Mouse (Mus musculus): Measurements from ENCODE around the gene Gm21885. TPM values are rescaled to one million over a fixed set of nuclear protein-coding genes. Genes with fewer than 3 reads are reported as not detected.

The Gm21885 gene
- polyA plus RNA-seq, 1 experiment from 2014 or later: 1.0 TPM

- Histone ChIP-seq H3K9ac (ENCODE audit: low read depth, low read length) (no peak overlapping the region), H3K4me1 (ENCODE audit: control insufficient read depth, insufficient read depth, low read length) (no peaks in the 10 kb centered on the region), H3K9me3 (ENCODE audit: control insufficient read depth, low read length) (no peaks in the 10 kb centered on the region), H3K4me2 (replicated peaks; ENCODE audit: low read depth, low read length) (no peak overlapping the region), H3K4me3 (ENCODE audit: low read length) (no peak overlapping the region), H3K27me3 (ENCODE audit: control insufficient read depth, insufficient read depth, low read length) (no peaks in the 10 kb centered on the region), H3K27ac (ENCODE audit: low read depth, low read length) (no peak overlapping the region), H3K36me3 (ENCODE audit: control insufficient read depth, insufficient read depth, low read length) (peaks cover 94% of the 10 kb centered on the region)
- ATAC-seq (ENCODE audit: low FRiP score, low TSS enrichment): no peak
- WGBS: 78% methylated on average over 9 of the region's 9 CpGs
Observed at GRCm38 (mm10) chr11:94294996-94295845, 13.5 kb downstream of the Gm21885 start.

GRCm38 (mm10) chr11:94312733-94313132 lies 31.1 kb downstream of the Gm21885 start:
- 91% methylated on average over 1 of the region's 1 CpGs for WGBS
- Histone ChIP-seq H3K27me3 (ENCODE audit: control insufficient read depth, insufficient read depth, low read length) (no peaks in the 10 kb centered on the region), H3K27ac (ENCODE audit: low read depth, low read length) (no peak overlapping the region), H3K36me3 (ENCODE audit: control insufficient read depth, insufficient read depth, low read length) (peaks cover 12% of the 10 kb centered on the region; the same call in 1 of the 2 replicates), H3K9me3 (ENCODE audit: control insufficient read depth, low read length) (no peaks in the 10 kb centered on the region), H3K4me3 (ENCODE audit: low read length) (no peak overlapping the region), H3K4me2 (replicated peaks; ENCODE audit: low read depth, low read length) (no peak overlapping the region), H3K9ac (ENCODE audit: low read depth, low read length) (no peak overlapping the region), H3K4me1 (ENCODE audit: control insufficient read depth, insufficient read depth, low read length) (peaks cover 35% of the 10 kb centered on the region)
- ATAC-seq (ENCODE audit: low FRiP score, low TSS enrichment): no peak

- no peak overlapping the region for H3K27ac ChIP-seq (ENCODE audit: low read depth, low read length)
- WGBS: 62% methylated on average over 2 of the region's 2 CpGs
- no peaks in the 10 kb centered on the region for H3K27me3 ChIP-seq (ENCODE audit: control insufficient read depth, insufficient read depth, low read length)
- ATAC-seq (ENCODE audit: low FRiP score, low TSS enrichment): no peak
- peaks cover under 1% of the 10 kb centered on the region; the same call in 1 of the 2 replicates for H3K36me3 ChIP-seq (ENCODE audit: control insufficient read depth, insufficient read depth, low read length)
- peaks cover 36% of the 10 kb centered on the region for H3K4me1 ChIP-seq (ENCODE audit: control insufficient read depth, insufficient read depth, low read length)
- no peak overlapping the region for H3K4me2 ChIP-seq (replicated peaks; ENCODE audit: low read depth, low read length)
- H3K9ac ChIP-seq (ENCODE audit: low read depth, low read length): no peak overlapping the region
- no peaks in the 10 kb centered on the region for H3K9me3 ChIP-seq (ENCODE audit: control insufficient read depth, low read length)
- H3K4me3 ChIP-seq (ENCODE audit: low read length): no peak overlapping the region
Observed at GRCm38 (mm10) chr11:94314098-94314652, 32.5 kb downstream of the Gm21885 start.

- Histone ChIP-seq H3K9me3 (ENCODE audit: control insufficient read depth, low read length) (no peaks in the 10 kb centered on the region), H3K27me3 (ENCODE audit: control insufficient read depth, insufficient read depth, low read length) (no peaks in the 10 kb centered on the region), H3K4me3 (ENCODE audit: low read length) (no peak overlapping the region), H3K27ac (ENCODE audit: low read depth, low read length) (no peak overlapping the region), H3K9ac (ENCODE audit: low read depth, low read length) (no peak overlapping the region), H3K4me1 (ENCODE audit: control insufficient read depth, insufficient read depth, low read length) (peaks cover 39% of the 10 kb centered on the region), H3K36me3 (ENCODE audit: control insufficient read depth, insufficient read depth, low read length) (no peaks in the 10 kb centered on the region; the same call in 1 of the 2 replicates), H3K4me2 (replicated peaks; ENCODE audit: low read depth, low read length) (no peak overlapping the region)
- ATAC-seq (ENCODE audit: low FRiP score, low TSS enrichment): no peak
- 59% methylated on average over 1 of the region's 1 CpGs for WGBS
Observed at GRCm38 (mm10) chr11:94315308-94315707, 33.6 kb downstream of the Gm21885 start.

- H3K36me3 ChIP-seq (ENCODE audit: control insufficient read depth, insufficient read depth, low read length): no peaks in the 10 kb centered on the region; the same call in 1 of the 2 replicates
- ATAC-seq (ENCODE audit: low FRiP score, low TSS enrichment): no peak
- H3K4me2 ChIP-seq (replicated peaks; ENCODE audit: low read depth, low read length): 0 out of 2 replicates have a peak overlapping the region, but pooled peaks have one; percentile 3
- no peaks in the 10 kb centered on the region for H3K27me3 ChIP-seq (ENCODE audit: control insufficient read depth, insufficient read depth, low read length)
- no peak overlapping the region for H3K27ac ChIP-seq (ENCODE audit: low read depth, low read length)
- H3K4me1 ChIP-seq (ENCODE audit: control insufficient read depth, insufficient read depth, low read length): peaks cover 40% of the 10 kb centered on the region
- H3K9ac ChIP-seq (ENCODE audit: low read depth, low read length): no peak overlapping the region
- no peak overlapping the region for H3K4me3 ChIP-seq (ENCODE audit: low read length)
- no peaks in the 10 kb centered on the region for H3K9me3 ChIP-seq (ENCODE audit: control insufficient read depth, low read length)
- 75% methylated on average over 2 of the region's 2 CpGs for WGBS
Observed at GRCm38 (mm10) chr11:94316528-94316927, 34.9 kb downstream of the Gm21885 start.

GRCm38 (mm10) chr11:94317014-94317413 lies 35.3 kb downstream of the Gm21885 start:
- no peak overlapping the region for H3K4me2 ChIP-seq (replicated peaks; ENCODE audit: low read depth, low read length)
- no peak overlapping the region for H3K27ac ChIP-seq (ENCODE audit: low read depth, low read length)
- H3K9ac ChIP-seq (ENCODE audit: low read depth, low read length): no peak overlapping the region
- no peak for ATAC-seq (ENCODE audit: low FRiP score, low TSS enrichment)
- H3K9me3 ChIP-seq (ENCODE audit: control insufficient read depth, low read length): no peaks in the 10 kb centered on the region
- peaks cover 40% of the 10 kb centered on the region for H3K4me1 ChIP-seq (ENCODE audit: control insufficient read depth, insufficient read depth, low read length)
- no peak overlapping the region for H3K4me3 ChIP-seq (ENCODE audit: low read length)
- no peaks in the 10 kb centered on the region for H3K27me3 ChIP-seq (ENCODE audit: control insufficient read depth, insufficient read depth, low read length)
- H3K36me3 ChIP-seq (ENCODE audit: control insufficient read depth, insufficient read depth, low read length): no peaks in the 10 kb centered on the region; the same call in 1 of the 2 replicates
- WGBS: 68% methylated on average over 1 of the region's 1 CpGs

GRCm38 (mm10) chr11:94317515-94317914 lies 35.8 kb downstream of the Gm21885 start:
- Histone ChIP-seq H3K27me3 (ENCODE audit: control insufficient read depth, insufficient read depth, low read length) (no peaks in the 10 kb centered on the region), H3K9ac (ENCODE audit: low read depth, low read length) (no peak overlapping the region), H3K36me3 (ENCODE audit: control insufficient read depth, insufficient read depth, low read length) (no peaks in the 10 kb centered on the region; the same call in 1 of the 2 replicates), H3K4me3 (ENCODE audit: low read length) (no peak overlapping the region), H3K4me2 (replicated peaks; ENCODE audit: low read depth, low read length) (no peak overlapping the region), H3K4me1 (ENCODE audit: control insufficient read depth, insufficient read depth, low read length) (peaks cover 40% of the 10 kb centered on the region), H3K27ac (ENCODE audit: low read depth, low read length) (no peak overlapping the region), H3K9me3 (ENCODE audit: control insufficient read depth, low read length) (no peaks in the 10 kb centered on the region)
- 51% methylated on average over 4 of the region's 4 CpGs for WGBS
- ATAC-seq (ENCODE audit: low FRiP score, low TSS enrichment): no peak

GRCm38 (mm10) chr11:94318056-94318455 lies 36.4 kb downstream of the Gm21885 start:
- no peak overlapping the region for H3K4me2 ChIP-seq (replicated peaks; ENCODE audit: low read depth, low read length)
- no peak overlapping the region for H3K9ac ChIP-seq (ENCODE audit: low read depth, low read length)
- no peak overlapping the region for H3K27ac ChIP-seq (ENCODE audit: low read depth, low read length)
- no peaks in the 10 kb centered on the region for H3K9me3 ChIP-seq (ENCODE audit: control insufficient read depth, low read length)
- ATAC-seq (ENCODE audit: low FRiP score, low TSS enrichment): no peak
- 86% methylated on average over 5 of the region's 5 CpGs for WGBS
- H3K27me3 ChIP-seq (ENCODE audit: control insufficient read depth, insufficient read depth, low read length): no peaks in the 10 kb centered on the region
- no peak overlapping the region for H3K4me3 ChIP-seq (ENCODE audit: low read length)
- H3K4me1 ChIP-seq (ENCODE audit: control insufficient read depth, insufficient read depth, low read length): peaks cover 38% of the 10 kb centered on the region
- H3K36me3 ChIP-seq (ENCODE audit: control insufficient read depth, insufficient read depth, low read length): no peaks in the 10 kb centered on the region; the same call in 1 of the 2 replicates

All from kidney, embryonic 14.5 days (tissue).